Mouse (Mus musculus) ES-E14 (cell line): ENCODE measurements around the gene Dennd4a.

Source experiments
- HCFC1 ChIP-seq: IDR thresholded peaks from 2 replicates; pipeline ENCODE4 v1.6.1; 2012; ENCODE audit warnings: low read length, inconsistent platforms, borderline replicate concordance; ENCODE audit not compliant: insufficient read depth
- MAFK ChIP-seq: IDR thresholded peaks from 2 replicates; pipeline ENCODE4 v1.6.1; 2014; ENCODE audit warnings: mild to moderate bottlenecking, low read depth, low read length, inconsistent platforms; ENCODE audit not compliant: insufficient read depth
- ZC3H11A ChIP-seq: IDR thresholded peaks from 2 replicates; pipeline ENCODE4 v1.6.1; 2012; ENCODE audit warnings: low read depth, mild to moderate bottlenecking, inconsistent platforms, low read length, borderline replicate concordance
- ZNF384 ChIP-seq: IDR thresholded peaks from 2 replicates; pipeline ENCODE4 v1.6.1; 2012; ENCODE audit warnings: low read depth, low read length, inconsistent platforms

GRCm38 (mm10) chr9:64957276-64957675 lies 146.1 kb downstream of the Dennd4a start:
- TF ChIP-seq HCFC1 = no peak
- TF ChIP-seq ZC3H11A = no peak
- TF ChIP-seq ZNF384 = peak; percentile 73
- TF ChIP-seq MAFK = no peak
